Mouse (Mus musculus) forebrain, embryonic 11.5 days (tissue): ENCODE data around the gene Ppil1. TPM values are rescaled to one million over a fixed set of nuclear protein-coding genes. Genes with fewer than 3 reads are reported as not detected.
"Not testable (repeated sequence)": the region's sequence is repeated elsewhere in the genome, so short reads cannot be mapped to it uniquely, and the experiment has no call there.

Experiments used
- ATAC-seq: fragments of 200-750 bp; cut with Nextera tagmentation; replicated peaks from 2 replicates; pipeline ENCODE4 v1.8.0; 2017; ENCODE audit warnings: moderate TSS enrichment; ENCODE audit not compliant: low FRiP score
- DNase-seq: peaks from one replicate; pipeline ENCODE4 v3.0.0-alpha.2; 2017; ENCODE audit warnings: low spot score
- H3K27ac ChIP-seq: fragments of 300-500 bp; sonication (generic); 2 replicates; pipeline ENCODE4 v1.5.1; 2014; ENCODE audit warnings: low read depth, low read length
- H3K27me3 ChIP-seq: fragments of 300-500 bp; sonication (generic); 2 replicates; pipeline ENCODE4 v1.6.1; 2014; ENCODE audit warnings: mild to moderate bottlenecking, low read length, mixed read lengths; ENCODE audit not compliant: control insufficient read depth, insufficient read depth
- H3K36me3 ChIP-seq: fragments of 300-500 bp; sonication (generic); 2 replicates; pipeline ENCODE4 v1.6.1; 2014; ENCODE audit warnings: mild to moderate bottlenecking, low read length, moderate library complexity, mixed read lengths; ENCODE audit not compliant: control insufficient read depth, insufficient read depth
- H3K4me1 ChIP-seq: fragments of 300-500 bp; sonication (generic); replicated peaks from 2 replicates; pipeline ENCODE4 v1.6.1; 2014; ENCODE audit warnings: low read length, mixed read lengths; ENCODE audit not compliant: control insufficient read depth, insufficient read depth
- H3K4me2 ChIP-seq: fragments of 300-500 bp; sonication (generic); 2 replicates; pipeline ENCODE4 v1.6.1; 2014; ENCODE audit warnings: low read depth, mild to moderate bottlenecking, low read length, moderate library complexity, mixed read lengths; ENCODE audit not compliant: severe bottlenecking
- H3K4me3 ChIP-seq: fragments of 300-500 bp; sonication (generic); 2 replicates; pipeline ENCODE4 v1.5.1; 2014; ENCODE audit warnings: low read depth, low read length
- H3K9ac ChIP-seq: fragments of 300-500 bp; sonication (generic); 2 replicates; pipeline ENCODE4 v1.6.1; 2014; ENCODE audit warnings: low read length
- H3K9me3 ChIP-seq: fragments of 300-500 bp; sonication (generic); 2 replicates; pipeline ENCODE4 v1.6.1; 2016; ENCODE audit warnings: low read length, mixed read lengths; ENCODE audit not compliant: control insufficient read depth
- WGBS: fragments of 180-500 bp; shearing (Covaris S2); extraction: QIAGEN DNeasy Blood & Tissue Kit; methylation state at CpG from one replicate; pipeline ENCODE4 v1.1.7; 2014; 5-methylcytosine and 5-hydroxymethylcytosine counted together
- polyA plus RNA-seq: library from polyadenylated mRNA; unstranded; fragments of >200 nt; fragmentation: Nextera tagmentation; extraction: Ambion mirVana; gene quantifications from 2 replicates; pipeline ENCODE4 v1.2.1, GENCODE M21; 2014

The Ppil1 gene
- polyA plus RNA-seq, 1 experiment from 2014 or later: 180 TPM

GRCm38 (mm10) chr17:29270148-29270698 is 6.2 kb upstream of the Ppil1 start:
- Histone ChIP-seq H3K27ac (no peak overlapping the region), H3K27me3 (no peaks in the 10 kb centered on the region), H3K9me3 (no peaks in the 10 kb centered on the region), H3K4me3 (no peak overlapping the region), H3K4me1 (peaks cover 7% of the 10 kb centered on the region; the same call in 1 of the 2 replicates), H3K36me3 (no peaks in the 10 kb centered on the region), H3K4me2 (no peak overlapping the region), H3K9ac (no peak overlapping the region)
- 95% methylated on average over 9 of the region's 9 CpGs for WGBS
- ATAC-seq (no peak), DNase-seq (no peak)

- H3K4me2 ChIP-seq: peak overlapping the region; percentile 72
- no peaks in the 10 kb centered on the region for H3K9me3 ChIP-seq
- 20% methylated on average over 10 of the region's 10 CpGs for whole genome bisulfite sequencing
- H3K27me3 ChIP-seq: no peaks in the 10 kb centered on the region
- DNase-seq (no peak), ATAC-seq (no peak)
- H3K36me3 ChIP-seq: no peaks in the 10 kb centered on the region
- peak overlapping the region; percentile 68; the same call in 1 of the 2 replicates for H3K27ac ChIP-seq
- peak overlapping the region; percentile 89 for H3K9ac ChIP-seq
- peak overlapping the region; percentile 71 for H3K4me3 ChIP-seq
- H3K4me1 ChIP-seq: peaks cover 10% of the 10 kb centered on the region; the same call in 1 of the 2 replicates
These were observed 5.3 kb upstream of the Ppil1 start for GRCm38 (mm10) chr17:29269349-29269706.

- H3K9me3 ChIP-seq: no peaks in the 10 kb centered on the region
- peak; percentile 98 for DNase-seq
- peak within 1 kb of the TSS; percentile 72 for H3K4me2 ChIP-seq
- peak; percentile 91 for ATAC-seq
- H3K4me1 ChIP-seq: peaks cover 10% of the 10 kb centered on the region; the same call in 1 of the 2 replicates
- peak within 1 kb of the TSS; percentile 68; the same call in 1 of the 2 replicates for H3K27ac ChIP-seq
- H3K4me3 ChIP-seq: peak within 1 kb of the TSS; percentile 71
- peak within 1 kb of the TSS; percentile 89 for H3K9ac ChIP-seq
- H3K27me3 ChIP-seq: no peaks in the 10 kb centered on the region
- no peaks in the 10 kb centered on the region for H3K36me3 ChIP-seq
- under 1% methylated on average over 61 of the region's 63 CpGs for WGBS
These were observed 4.8 kb upstream of the Ppil1 start, which contains the start of gene BC004004 for GRCm38 (mm10) chr17:29268682-29269348. BC004004 (plus strand) TSS chr17:29268788.

GRCm38 (mm10) chr17:29267931-29268681 is 4.1 kb upstream of the Ppil1 start:
- Histone ChIP-seq H3K27me3 (no peaks in the 10 kb centered on the region), H3K4me1 (peaks cover 11% of the 10 kb centered on the region; the same call in 1 of the 2 replicates), H3K4me2 (peak overlapping the region; percentile 72), H3K9ac (peak overlapping the region; percentile 89), H3K36me3 (no peaks in the 10 kb centered on the region), H3K4me3 (peak overlapping the region; percentile 71), H3K27ac (no peak overlapping the region), H3K9me3 (no peaks in the 10 kb centered on the region)
- ATAC-seq (peak; percentile 12; the same call in 1 of the 2 replicates), DNase-seq (no peak)
- 61% methylated on average over 6 of the region's 6 CpGs for WGBS

GRCm38 (mm10) chr17:29267040-29267439 is 3.1 kb upstream of the Ppil1 start:
- 93% methylated on average over 2 of the region's 2 CpGs for WGBS
- H3K9me3 ChIP-seq, H3K4me3 ChIP-seq, H3K36me3 ChIP-seq, H3K9ac ChIP-seq, ATAC-seq, H3K27ac ChIP-seq, H3K27me3 ChIP-seq, H3K4me2 ChIP-seq, DNase-seq: not testable (repeated sequence)
- peaks cover 16% of the 10 kb centered on the region; the same call in 1 of the 2 replicates for H3K4me1 ChIP-seq

- H3K9me3 ChIP-seq: no peaks in the 10 kb centered on the region
- no peaks in the 10 kb centered on the region for H3K27me3 ChIP-seq
- H3K4me3 ChIP-seq: peak overlapping the region; percentile 90
- no peak overlapping the region; the same call in 1 of the 2 replicates for H3K27ac ChIP-seq
- H3K4me1 ChIP-seq: peaks cover 16% of the 10 kb centered on the region; the same call in 1 of the 2 replicates
- peak overlapping the region; percentile 85; the same call in 1 of the 2 replicates for H3K4me2 ChIP-seq
- 88% methylated on average over 5 of the region's 5 CpGs for whole genome bisulfite sequencing
- no peak for ATAC-seq
- no peaks in the 10 kb centered on the region; the same call in 1 of the 2 replicates for H3K36me3 ChIP-seq
- no peak for DNase-seq
- peak overlapping the region; percentile 83 for H3K9ac ChIP-seq
These were observed 774 bp upstream of the Ppil1 start for GRCm38 (mm10) chr17:29264760-29265159.

GRCm38 (mm10) chr17:29263417-29263816 is 569 bp downstream of the Ppil1 start:
- H3K4me2 ChIP-seq: peak overlapping the region; percentile 85
- peaks cover 12% of the 10 kb centered on the region; the same call in 1 of the 2 replicates for H3K4me1 ChIP-seq
- no peak for ATAC-seq
- peak overlapping the region; percentile 90 for H3K4me3 ChIP-seq
- H3K27ac ChIP-seq: peak overlapping the region; percentile 99
- DNase-seq: no peak
- WGBS: 1% methylated on average over 14 of the region's 14 CpGs
- no peaks in the 10 kb centered on the region; the same call in 1 of the 2 replicates for H3K36me3 ChIP-seq
- H3K9me3 ChIP-seq: no peaks in the 10 kb centered on the region
- H3K27me3 ChIP-seq: no peaks in the 10 kb centered on the region
- peak overlapping the region; percentile 83 for H3K9ac ChIP-seq

GRCm38 (mm10) chr17:29262259-29262649 is 1.7 kb downstream of the Ppil1 start:
- Histone ChIP-seq H3K4me3 (0 out of 2 replicates have a peak overlapping the region, but pooled peaks have one; percentile 5), H3K27ac (no peak overlapping the region), H3K9me3 (no peaks in the 10 kb centered on the region), H3K4me2 (no peak overlapping the region; the same call in 1 of the 2 replicates), H3K36me3 (no peaks in the 10 kb centered on the region; the same call in 1 of the 2 replicates), H3K9ac (no peak overlapping the region; the same call in 1 of the 2 replicates), H3K4me1 (peaks cover 12% of the 10 kb centered on the region; the same call in 1 of the 2 replicates), H3K27me3 (no peaks in the 10 kb centered on the region)
- WGBS: 64% methylated on average over 2 of the region's 2 CpGs
- no peak for ATAC-seq
- DNase-seq: no peak
